Mouse (Mus musculus) forebrain, embryonic 14.5 days (tissue): ENCODE measurements at regions not wholly inside any gene's neighbourhood (a gene's known extent, or its start where the extent isn't known, plus 50 kb on each side); places are given as distances from the start of the nearest gene placed in this dataset.

Experiments
- ATAC-seq: fragments of 200-750 bp; cut with Nextera tagmentation; 2 replicates; pipeline ENCODE4 v1.8.0; 2017; ENCODE audit warnings: mild to moderate bottlenecking, moderate library complexity
- DNase-seq: peaks from one replicate; pipeline ENCODE4 v3.0.0-alpha.2; 2015; ENCODE audit warnings: low spot score
- H3K27ac ChIP-seq: fragments of 300-500 bp; sonication (generic); 2 replicates; pipeline ENCODE4 v1.5.1; 2014; ENCODE audit warnings: low read depth, mild to moderate bottlenecking, control low read depth, low read length, moderate library complexity
- H3K27me3 ChIP-seq: fragments of 300-500 bp; sonication (generic); replicated peaks from 2 replicates; pipeline ENCODE4 v1.6.1; 2014; ENCODE audit warnings: low read length, control low read depth, mixed read lengths; ENCODE audit not compliant: control insufficient read depth, insufficient read depth
- H3K36me3 ChIP-seq: fragments of 300-500 bp; sonication (generic); 2 replicates; pipeline ENCODE4 v1.6.1; 2014; ENCODE audit warnings: low read length, control low read depth; ENCODE audit not compliant: control insufficient read depth, insufficient read depth
- H3K4me1 ChIP-seq: fragments of 300-500 bp; sonication (generic); 2 replicates; pipeline ENCODE4 v1.6.1; 2014; ENCODE audit warnings: antibody characterized with exemption, low read length, control low read depth; ENCODE audit not compliant: control insufficient read depth, insufficient read depth
- H3K4me2 ChIP-seq: fragments of 300-500 bp; sonication (generic); 2 replicates; pipeline ENCODE4 v1.6.1; 2014; ENCODE audit warnings: mild to moderate bottlenecking, control low read depth, low read length
- H3K4me3 ChIP-seq: fragments of 300-500 bp; sonication (generic); 2 replicates; pipeline ENCODE4 v1.5.1; 2014; ENCODE audit warnings: low read depth, low read length, control low read depth
- H3K9ac ChIP-seq: fragments of 300-500 bp; sonication (generic); 2 replicates; pipeline ENCODE4 v1.6.1; 2014; ENCODE audit warnings: mild to moderate bottlenecking, low read length, control low read depth, moderate library complexity
- H3K9me3 ChIP-seq: fragments of 300-500 bp; sonication (generic); replicated peaks from 2 replicates; pipeline ENCODE4 v1.6.1; 2016; ENCODE audit warnings: low read length, control low read depth, mixed read lengths; ENCODE audit not compliant: control insufficient read depth
- WGBS: fragments of 180-500 bp; shearing (Covaris S2); extraction: QIAGEN DNeasy Blood & Tissue Kit; methylation state at CpG from one replicate; pipeline ENCODE4 v1.1.7; 2014; 5-methylcytosine and 5-hydroxymethylcytosine counted together

GRCm38 (mm10) chr1:45625921-45626320 lies 122.8 kb upstream of the Col5a2 start:
- no peaks in the 10 kb centered on the region for H3K9me3 ChIP-seq
- no peaks in the 10 kb centered on the region for H3K4me1 ChIP-seq
- H3K27me3 ChIP-seq = no peaks in the 10 kb centered on the region
- 83% methylated on average over 5 of the region's 5 CpGs for WGBS
- H3K4me3 ChIP-seq = no peak overlapping the region
- H3K27ac ChIP-seq = no peak overlapping the region
- DNase-seq (no peak), ATAC-seq (no peak)
- no peak overlapping the region for H3K9ac ChIP-seq
- no peak overlapping the region for H3K4me2 ChIP-seq
- no peaks in the 10 kb centered on the region for H3K36me3 ChIP-seq

GRCm38 (mm10) chr1:45626733-45627132 lies 123.7 kb upstream of the Col5a2 start:
- H3K9me3 ChIP-seq = no peaks in the 10 kb centered on the region
- WGBS = 81% methylated on average over 2 of the region's 2 CpGs
- H3K27ac ChIP-seq = no peak overlapping the region
- no peaks in the 10 kb centered on the region for H3K4me1 ChIP-seq
- no peak for ATAC-seq
- no peak overlapping the region for H3K9ac ChIP-seq
- no peaks in the 10 kb centered on the region for H3K27me3 ChIP-seq
- no peak for DNase-seq
- H3K36me3 ChIP-seq = no peaks in the 10 kb centered on the region
- no peak overlapping the region for H3K4me3 ChIP-seq
- no peak overlapping the region for H3K4me2 ChIP-seq

DNA sequence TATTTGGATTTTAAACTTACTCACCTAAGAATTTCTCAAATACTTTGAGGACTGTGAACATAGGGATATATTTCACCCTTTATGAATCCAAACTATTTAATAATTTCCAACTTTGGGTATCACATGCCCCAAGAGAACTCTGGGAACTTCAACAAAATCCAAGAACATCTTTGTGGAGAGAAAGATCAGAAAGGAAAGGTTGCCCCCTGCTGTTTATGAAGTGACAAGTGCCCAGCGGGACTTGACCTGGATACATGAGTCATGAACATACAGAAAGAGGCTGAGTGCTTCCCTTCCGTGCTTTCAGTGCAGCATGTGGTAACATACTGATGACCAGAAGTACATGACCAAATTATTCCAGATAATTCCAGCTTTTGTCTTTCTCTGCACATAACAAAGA lies 124.8 kb upstream of the Col5a2 start:
- no peak for ATAC-seq
- DNase-seq = peak; percentile 46

DNA sequence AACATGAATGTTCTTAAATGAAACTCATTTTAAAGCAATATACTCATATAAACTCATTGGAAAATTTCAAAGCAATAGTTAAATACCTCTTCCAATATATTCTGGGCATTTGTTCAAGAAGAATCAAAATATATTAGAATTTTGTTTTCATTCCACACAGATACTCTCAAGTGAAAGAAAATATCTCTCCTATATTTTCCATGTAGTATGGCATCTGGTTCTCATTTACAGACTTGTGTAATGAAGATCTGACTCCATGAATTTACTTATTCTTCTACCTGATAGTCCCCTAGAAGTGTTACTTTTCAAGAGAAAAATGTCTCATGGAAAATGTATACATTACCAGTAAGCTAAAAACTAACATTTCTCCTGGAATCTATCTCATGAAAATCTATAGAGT lies 144.2 kb upstream of the Col5a2 start:
- no peaks in the 10 kb centered on the region for H3K27me3 ChIP-seq
- ATAC-seq (no peak), DNase-seq (no peak)
- no peak overlapping the region for H3K9ac ChIP-seq
- H3K4me3 ChIP-seq = no peak overlapping the region
- no peak overlapping the region for H3K27ac ChIP-seq
- no peaks in the 10 kb centered on the region for H3K9me3 ChIP-seq
- H3K36me3 ChIP-seq = no peaks in the 10 kb centered on the region
- no peak overlapping the region for H3K4me2 ChIP-seq
- H3K4me1 ChIP-seq = no peaks in the 10 kb centered on the region

More for the DNA sequence above, 124.8 kb upstream of the Col5a2 start:
- 23% methylated on average over 2 of the region's 2 CpGs for WGBS
- no peak overlapping the region for H3K27ac ChIP-seq
- no peak overlapping the region for H3K9ac ChIP-seq
- no peak overlapping the region for H3K4me3 ChIP-seq
- H3K36me3 ChIP-seq = no peaks in the 10 kb centered on the region
- no peak overlapping the region for H3K4me2 ChIP-seq
- no peaks in the 10 kb centered on the region for H3K27me3 ChIP-seq
- no peaks in the 10 kb centered on the region for H3K4me1 ChIP-seq
- H3K9me3 ChIP-seq = no peaks in the 10 kb centered on the region

- H3K27me3 ChIP-seq = no peaks in the 10 kb centered on the region
- ATAC-seq (no peak), DNase-seq (no peak)
- no peak overlapping the region for H3K27ac ChIP-seq
- no peak overlapping the region for H3K9ac ChIP-seq
- 85% methylated on average over 3 of the region's 3 CpGs for WGBS
- H3K36me3 ChIP-seq = no peaks in the 10 kb centered on the region
- H3K4me2 ChIP-seq = no peak overlapping the region
- no peaks in the 10 kb centered on the region for H3K9me3 ChIP-seq
- no peak overlapping the region for H3K4me3 ChIP-seq
- H3K4me1 ChIP-seq = no peaks in the 10 kb centered on the region
These were observed 141.7 kb upstream of the Wdr75 start for GRCm38 (mm10) chr1:45653248-45653647.

DNA sequence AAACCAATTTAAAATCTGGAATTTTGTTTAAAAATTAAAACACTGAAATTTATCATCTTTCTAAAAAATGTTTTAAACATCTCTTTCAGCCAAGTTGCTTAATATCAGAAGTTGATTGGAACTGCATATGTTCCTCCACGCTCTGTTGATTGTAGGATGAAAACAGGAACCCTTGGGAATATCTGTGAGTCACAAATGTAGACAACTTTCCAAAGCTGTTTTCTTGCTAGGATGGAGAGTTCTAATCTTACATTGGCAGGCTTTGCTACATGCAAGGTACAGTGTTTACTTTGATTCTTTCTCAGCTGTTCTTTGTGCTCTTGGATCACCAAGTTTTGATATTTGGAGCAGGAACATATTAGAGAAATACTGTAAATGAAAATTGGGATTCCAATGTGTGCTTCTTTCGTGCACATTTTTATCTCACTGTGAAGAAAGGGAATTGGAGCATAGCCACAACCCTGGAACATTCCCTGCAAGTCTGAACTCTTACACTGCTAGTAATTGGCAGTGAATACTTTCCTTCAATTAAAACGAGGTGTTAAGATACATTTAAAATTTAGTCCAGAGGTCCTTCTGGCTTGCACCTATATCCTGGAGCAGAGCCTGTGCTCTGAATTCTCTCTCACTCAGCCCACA lies 131.0 kb upstream of the Wdr75 start:
- Histone ChIP-seq H3K9me3 (no peaks in the 10 kb centered on the region), H3K4me2 (no peak overlapping the region), H3K27me3 (no peaks in the 10 kb centered on the region), H3K4me1 (no peaks in the 10 kb centered on the region), H3K9ac (no peak overlapping the region), H3K4me3 (no peak overlapping the region), H3K36me3 (no peaks in the 10 kb centered on the region), H3K27ac (no peak overlapping the region)
- DNase-seq = no peak
- ATAC-seq = no peak
- WGBS = 77% methylated on average over 3 of the region's 3 CpGs

DNA sequence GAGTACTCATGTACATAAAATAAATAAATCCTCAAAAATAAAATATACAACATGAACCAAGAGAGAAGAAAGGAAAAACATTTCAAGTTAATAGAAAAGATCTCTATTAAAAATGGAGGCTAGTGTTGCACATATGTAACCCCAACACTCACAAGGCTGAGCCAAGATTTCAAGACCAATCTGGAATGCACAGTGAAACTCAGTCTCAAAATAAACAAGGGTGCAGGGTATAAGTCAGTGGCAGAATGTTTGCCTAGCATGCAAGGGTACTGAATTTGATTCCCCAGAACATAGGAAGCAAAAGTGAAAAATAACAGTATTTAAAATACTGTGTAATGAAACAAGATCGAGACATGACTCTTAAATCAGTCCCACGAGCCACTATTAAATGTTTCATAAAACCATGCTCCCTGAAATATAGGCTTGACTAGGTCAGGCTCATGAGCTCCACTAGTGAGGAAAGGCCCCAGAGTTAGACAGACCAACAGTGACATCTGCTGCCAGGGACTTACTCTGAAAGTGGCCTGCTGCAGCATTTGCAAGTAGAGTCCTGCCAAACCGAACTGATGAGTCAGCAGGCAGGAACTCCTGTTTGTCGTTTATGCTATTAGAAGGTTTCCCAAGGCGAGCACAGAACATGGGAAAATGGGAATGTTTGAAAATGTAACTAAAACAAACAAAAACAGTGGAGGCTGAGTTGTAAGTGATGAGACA lies 122.4 kb upstream of the Wdr75 start:
- DNase-seq (peak; percentile 47), ATAC-seq (no peak)
- no peak overlapping the region for H3K4me2 ChIP-seq
- H3K27me3 ChIP-seq = no peaks in the 10 kb centered on the region
- H3K4me3 ChIP-seq = no peak overlapping the region
- H3K27ac ChIP-seq = no peak overlapping the region
- no peak overlapping the region for H3K9ac ChIP-seq
- H3K9me3 ChIP-seq = no peaks in the 10 kb centered on the region
- no peaks in the 10 kb centered on the region for H3K36me3 ChIP-seq
- H3K4me1 ChIP-seq = no peaks in the 10 kb centered on the region
- WGBS = 58% methylated on average over 5 of the region's 5 CpGs

- WGBS = 91% methylated on average over 5 of the region's 5 CpGs
- DNase-seq = no peak
- ATAC-seq = no peak
These were observed 119.1 kb upstream of the Wdr75 start for GRCm38 (mm10) chr1:45675771-45676439.

More at GRCm38 (mm10) chr1:45675771-45676439, 119.1 kb upstream of the Wdr75 start:
- Histone ChIP-seq H3K4me3 (no peak overlapping the region), H3K36me3 (no peaks in the 10 kb centered on the region), H3K27ac (no peak overlapping the region), H3K4me2 (no peak overlapping the region), H3K27me3 (no peaks in the 10 kb centered on the region), H3K4me1 (no peaks in the 10 kb centered on the region), H3K9me3 (no peaks in the 10 kb centered on the region), H3K9ac (no peak overlapping the region)
